Mouse (Mus musculus): Measurements from ENCODE around the gene Tfap4.
"Not testable (repeated sequence)": the region's sequence is repeated elsewhere in the genome, so short reads cannot be mapped to it uniquely, and the experiment has no call there.

Tfap4 gene

DNA sequence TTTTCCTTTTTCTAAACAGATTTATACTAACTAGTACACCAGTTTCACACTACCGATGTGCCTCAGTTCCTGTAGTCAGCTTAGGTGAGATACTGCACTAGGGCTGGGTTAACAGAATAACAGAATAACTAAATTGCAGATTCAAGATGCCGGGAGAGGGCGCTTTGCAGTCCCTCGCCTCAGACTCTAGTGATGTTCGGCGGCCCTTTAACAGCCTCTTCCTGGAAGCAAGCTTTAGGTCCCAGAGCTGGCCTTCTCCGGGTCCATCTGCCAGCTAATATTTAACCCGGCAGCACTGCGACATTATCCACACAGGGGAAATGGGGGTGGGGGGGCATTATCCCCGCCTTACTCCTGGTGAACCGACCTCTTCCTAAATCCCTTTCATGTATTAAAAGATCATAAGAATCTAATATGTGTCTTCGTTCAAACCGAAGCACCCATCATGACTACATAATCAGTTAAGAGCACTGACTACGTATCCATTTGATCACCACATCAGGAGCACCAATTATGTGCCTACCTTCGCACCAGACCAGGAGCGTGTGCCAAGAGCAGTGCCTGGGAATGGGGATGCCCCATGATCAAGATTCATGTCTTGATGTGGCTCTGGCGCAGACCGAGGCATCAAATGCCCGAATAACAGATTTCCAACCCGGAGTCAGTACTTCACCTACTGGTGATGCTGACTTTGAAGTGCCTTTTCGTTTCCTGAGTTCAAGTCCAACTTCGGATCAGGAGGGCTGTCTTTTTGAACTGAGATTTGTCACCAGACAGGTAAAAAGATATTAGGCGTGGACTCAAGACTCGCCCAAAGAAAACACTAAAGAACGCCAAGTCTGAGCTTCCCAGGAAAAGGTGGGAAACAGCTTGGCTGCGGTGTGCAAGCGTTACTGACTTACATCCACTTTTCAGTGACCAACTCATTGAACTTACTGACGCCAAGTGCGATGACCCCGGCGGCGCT lies 33.5 kb upstream of the Tfap4 start:
- DNase-seq (ENCODE audit: low spot score in 2 of 2): no peak

DNA sequence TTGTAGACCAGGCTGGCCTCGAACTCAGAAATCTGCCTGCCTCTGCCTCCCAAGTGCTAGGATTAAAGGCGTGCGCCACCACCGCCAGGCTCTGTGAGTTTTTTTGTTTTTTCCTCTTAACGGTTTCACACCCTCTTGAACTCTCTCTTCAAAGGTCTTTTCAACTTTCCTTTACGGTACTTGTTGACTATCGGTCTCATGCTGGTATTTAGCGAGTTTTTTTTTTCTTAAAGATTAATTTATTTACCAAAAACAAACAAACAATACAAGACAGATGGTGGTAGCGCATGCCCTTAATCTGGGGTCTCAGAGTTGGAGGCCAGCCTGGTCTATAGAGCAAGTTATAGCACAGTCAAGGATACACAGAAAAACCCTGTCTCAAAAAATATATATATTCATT lies 30.6 kb upstream of the Tfap4 start:
- no peak for DNase-seq (ENCODE audit: low spot score in 2 of 2)

DNA sequence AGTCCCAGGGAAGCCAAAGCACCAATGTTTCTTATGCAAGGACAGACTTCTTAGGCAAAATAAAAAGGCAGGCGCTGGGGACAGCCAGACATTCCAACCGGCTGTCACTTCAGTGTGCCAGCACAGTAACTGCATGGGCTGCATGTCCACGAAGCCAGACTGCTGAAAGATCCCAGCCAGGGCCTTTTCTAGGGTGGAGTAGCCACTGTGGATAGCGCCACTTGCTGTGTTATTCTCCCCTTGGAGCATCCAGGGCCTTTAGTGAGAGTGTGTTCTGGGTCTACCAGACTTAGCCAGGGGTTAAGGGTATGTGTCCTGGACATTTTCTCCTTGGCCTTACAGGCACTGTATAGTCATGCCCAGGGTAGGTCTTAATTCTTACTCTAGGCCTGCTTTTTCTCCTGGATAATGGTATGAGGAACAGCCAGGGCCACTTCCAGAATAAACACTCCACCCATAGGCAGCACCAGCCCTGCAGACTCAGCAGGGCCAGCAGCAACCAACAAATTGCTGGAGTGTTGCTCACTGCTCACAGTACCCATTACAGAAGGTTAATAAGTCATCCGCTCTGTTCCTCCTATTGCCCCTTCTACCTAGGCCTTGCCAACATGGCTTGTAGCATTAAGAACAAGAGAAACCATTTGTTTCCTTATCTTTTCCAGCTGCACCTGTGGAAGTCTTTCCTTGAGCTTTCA lies 28.0 kb upstream of the Tfap4 start:
- DNase-seq (ENCODE audit: low spot score in 2 of 2): no peak

DNA sequence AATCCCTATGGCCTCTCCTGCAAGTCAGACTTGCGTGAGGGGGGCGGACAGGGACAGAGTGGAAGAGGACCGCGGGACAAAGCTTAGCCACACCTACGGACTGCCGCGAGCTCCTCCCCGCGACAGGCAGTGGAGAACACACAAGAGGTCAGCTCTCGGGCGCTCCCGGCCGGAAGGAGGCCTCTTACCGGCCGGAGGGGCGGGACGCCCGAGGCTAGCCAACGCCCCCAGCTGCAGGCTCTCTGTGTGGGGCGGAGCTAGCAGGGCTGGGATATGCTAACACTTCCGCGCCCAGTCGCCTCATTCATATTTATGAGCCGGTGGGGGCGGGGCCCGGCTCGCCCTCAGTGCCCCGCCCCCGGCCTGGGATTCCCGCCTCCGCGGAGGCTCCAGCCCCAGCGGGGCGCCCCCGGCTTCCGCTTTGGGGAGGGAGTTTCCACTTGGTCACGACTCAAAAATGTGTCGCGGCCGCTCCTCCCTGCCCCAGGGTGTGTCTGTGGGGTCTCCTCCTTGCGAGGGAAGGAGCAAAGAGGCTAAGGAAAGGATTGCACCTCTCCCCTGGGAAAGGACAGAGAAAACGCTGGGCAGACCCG lies 27.0 kb upstream of the Tfap4 start:
- DNase-seq (ENCODE audit: low spot score in 2 of 2): peak; percentile 81 to 86

DNA sequence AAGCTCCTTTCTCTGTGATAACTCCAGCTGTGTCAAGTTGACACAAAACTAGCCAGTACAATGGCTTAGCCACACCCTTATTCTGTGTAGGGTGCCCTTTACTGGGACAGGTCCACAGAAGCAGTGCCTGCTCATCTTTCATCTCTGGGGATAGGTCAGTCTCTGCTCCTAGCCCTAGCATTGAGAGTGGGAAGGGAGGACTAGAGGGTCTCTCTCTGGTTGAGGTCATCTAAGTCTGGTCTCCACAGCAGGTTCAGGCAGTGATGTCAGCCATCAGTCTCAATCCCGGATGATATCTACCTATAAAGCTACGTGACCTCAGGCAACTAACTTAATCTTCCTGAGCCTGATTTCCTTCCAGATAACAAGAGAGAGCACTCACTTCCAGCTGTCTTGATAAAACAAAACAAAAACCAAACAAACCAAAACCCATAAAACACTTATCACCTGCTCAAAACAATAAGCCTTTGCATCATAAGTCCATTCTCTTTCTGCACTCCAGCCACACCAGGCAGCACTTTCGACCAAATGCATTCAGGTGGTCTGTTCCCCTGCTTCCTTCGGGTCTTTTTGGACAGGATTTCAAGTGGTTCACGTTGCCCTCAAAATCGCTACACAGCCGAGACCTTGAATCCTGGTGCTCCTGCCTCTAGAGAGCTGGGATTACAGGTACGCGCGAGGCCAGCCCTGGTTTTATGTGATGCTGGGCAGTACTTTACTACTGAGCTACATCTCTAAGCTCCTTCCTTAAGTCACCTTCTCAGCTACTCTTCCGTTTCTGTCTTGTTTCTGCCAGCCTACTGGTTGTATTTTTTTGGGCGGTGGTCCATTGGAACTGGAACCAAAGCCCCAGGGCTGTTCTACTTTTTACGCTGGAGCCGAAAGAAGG lies 26.2 kb upstream of the Tfap4 start:
- no peak for DNase-seq (ENCODE audit: low spot score in 2 of 2)

DNA sequence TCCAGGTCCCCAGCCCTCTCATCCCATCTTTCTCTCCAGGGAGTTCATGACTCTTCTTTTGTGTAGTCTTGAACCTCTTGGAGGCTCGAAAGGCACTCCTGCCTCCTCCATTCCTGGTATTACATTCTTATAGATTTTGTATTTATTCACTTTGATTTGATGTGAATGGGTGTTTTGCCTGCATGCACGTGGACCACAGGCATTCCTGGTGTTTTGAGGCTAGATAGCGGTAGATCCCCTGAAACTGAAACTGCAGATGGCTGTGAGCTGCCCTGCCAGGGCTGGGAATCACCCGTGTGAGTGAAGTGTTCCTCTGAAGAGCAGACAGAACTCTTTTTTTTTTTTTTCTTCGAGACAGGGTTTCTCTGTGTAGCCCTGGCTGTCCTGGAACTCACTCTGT lies 24.8 kb upstream of the Tfap4 start:
- no peak for DNase-seq (ENCODE audit: low spot score in 2 of 2)

DNA sequence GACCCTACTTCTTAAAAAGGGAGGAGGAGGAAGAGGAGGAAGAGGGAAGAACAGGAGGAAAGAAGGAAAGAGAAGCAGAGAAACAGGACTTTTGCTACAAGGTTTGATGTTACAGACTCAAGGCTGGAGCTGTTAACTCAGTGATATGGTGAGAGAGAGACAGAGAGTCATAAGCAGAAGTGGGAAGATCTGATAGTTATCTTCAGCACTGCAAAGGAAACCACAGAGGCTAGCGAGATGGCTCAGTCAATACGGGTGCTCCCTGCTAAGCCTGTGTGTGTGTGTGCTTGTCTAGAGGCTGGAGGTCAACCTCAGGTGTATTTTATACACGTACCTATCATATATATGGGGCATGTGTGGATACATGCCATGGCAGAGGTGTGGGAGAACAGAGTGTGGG lies 24.2 kb upstream of the Tfap4 start:
- no peak for DNase-seq (ENCODE audit: low spot score in 2 of 2)

DNA sequence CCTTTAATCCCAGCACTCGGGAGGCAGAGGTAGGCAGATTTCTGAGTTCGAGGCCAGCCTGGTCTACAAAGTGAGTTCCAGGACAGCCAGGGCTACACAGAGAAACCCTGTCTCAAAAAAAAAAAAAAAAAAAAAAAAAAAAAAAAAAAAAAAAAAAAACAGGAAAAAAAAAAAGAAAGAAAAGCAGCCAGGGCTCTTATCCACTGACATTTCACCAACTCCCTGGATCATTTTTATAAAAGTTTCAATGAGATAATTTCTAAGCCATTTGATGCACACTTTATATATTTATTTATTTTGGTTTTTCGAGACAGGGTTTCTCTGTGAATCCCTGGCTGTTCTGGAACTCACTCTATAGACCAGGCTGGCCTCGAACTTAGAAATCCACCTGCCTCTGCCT lies 21.5 kb upstream of the Tfap4 start:
- DNase-seq (ENCODE audit: low spot score in 2 of 2): not testable (repeated sequence)

DNA sequence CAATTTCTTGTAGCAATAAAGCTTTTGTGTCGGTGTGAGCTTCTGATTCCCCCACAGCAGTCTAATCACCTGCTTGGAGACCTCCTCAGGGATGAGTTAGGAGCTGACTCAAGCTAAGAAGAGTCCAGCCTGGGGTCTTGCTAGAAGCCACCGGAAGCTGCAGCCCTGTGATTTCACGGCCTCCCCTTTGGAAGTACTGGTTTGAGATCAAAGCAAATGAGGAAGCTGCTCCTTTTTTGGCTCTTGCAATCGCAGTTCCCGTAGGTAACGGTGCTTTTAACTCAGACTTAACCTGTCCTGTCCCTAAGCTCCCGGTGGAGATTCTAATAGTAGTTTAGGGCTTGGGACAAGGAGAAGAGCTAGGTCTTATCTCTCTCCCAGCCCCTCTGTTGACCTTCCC lies 19.0 kb upstream of the Tfap4 start:
- no peak for DNase-seq (ENCODE audit: low spot score in 2 of 2)

DNA sequence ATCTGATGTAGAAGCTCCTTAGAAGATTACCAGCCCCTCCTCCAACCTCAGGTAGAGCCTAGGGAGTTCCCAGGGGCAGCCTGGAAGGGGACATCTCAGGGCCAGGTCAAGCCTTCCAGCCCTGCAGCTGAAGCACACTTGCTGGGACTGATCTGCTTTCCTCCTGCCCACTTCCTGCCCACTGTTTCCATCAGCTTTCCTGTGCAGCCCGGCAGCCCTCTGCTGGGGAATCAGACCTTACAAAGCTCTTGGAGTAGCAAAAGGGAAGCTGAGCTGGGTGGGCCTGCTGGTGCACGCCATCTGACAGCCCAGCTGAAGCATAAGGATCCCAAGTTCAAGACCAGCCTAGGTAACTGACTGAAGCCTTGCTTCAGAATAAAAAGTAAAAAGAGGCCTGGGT lies 17.2 kb upstream of the Tfap4 start:
- DNase-seq (ENCODE audit: low spot score in 2 of 2): no peak

DNA sequence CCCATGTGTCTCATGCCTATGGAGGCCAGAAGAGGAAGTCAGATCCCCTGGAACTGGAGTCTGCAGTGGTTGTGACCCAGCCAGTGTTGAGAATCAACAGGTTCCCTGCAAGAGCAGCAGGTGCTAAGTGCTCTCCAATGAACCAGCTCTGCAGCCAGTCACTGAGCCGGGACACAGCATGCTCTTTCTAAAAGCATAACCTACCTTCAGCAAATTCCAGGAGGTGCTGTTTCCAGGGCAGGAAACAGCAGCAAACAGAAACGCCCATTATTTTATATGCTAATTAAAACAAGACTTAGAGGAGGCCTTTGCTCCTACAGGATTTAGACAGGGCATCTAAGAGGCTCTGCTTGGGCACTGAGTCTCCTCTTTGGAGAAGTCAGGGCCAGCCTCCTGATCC lies 16.4 kb upstream of the Tfap4 start:
- DNase-seq (ENCODE audit: low spot score in 2 of 2): no peak

DNA sequence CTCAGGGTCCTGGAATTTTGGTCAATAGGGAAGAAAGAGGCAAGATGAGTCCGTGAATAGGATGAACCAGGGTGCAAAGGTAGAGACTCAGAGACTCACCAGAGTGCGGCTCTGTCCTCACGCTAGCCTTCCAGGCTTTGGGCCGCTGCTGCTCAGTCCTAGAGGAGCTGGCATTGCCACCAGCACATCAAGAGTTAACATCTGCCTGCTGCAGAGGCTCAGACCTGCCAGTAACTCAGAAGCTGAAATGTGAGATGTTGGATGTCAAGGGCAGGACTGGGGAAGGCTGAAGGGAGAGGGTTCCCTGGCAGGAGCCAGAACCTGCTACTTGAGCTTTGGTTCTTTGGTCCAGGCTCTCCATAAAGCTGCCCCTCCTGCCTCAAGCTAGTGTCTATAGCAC lies 11.1 kb upstream of the Tfap4 start:
- DNase-seq (ENCODE audit: low spot score in 2 of 2): no peak

DNA sequence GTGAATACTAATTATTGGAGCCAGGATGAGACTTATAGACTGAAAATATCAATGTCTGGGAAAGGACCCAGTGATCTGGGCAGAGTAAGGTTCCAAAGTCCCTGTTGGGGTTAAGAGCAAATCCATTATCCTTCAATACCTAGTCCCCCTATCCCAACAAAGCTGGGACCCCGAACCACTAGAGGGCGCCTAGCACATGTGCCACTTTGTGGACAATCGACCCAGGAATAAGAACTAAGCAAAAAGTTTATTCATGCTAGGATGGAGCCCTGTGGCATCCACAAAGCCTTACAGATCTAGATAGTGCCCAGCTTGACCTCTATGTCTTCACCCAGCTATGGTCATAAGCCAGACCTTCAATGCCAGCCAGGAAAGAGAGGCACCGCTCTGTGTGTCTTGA lies 8.3 kb upstream of the Tfap4 start:
- DNase-seq (ENCODE audit: low spot score in 2 of 2): peak; percentile 20 to 39

DNA sequence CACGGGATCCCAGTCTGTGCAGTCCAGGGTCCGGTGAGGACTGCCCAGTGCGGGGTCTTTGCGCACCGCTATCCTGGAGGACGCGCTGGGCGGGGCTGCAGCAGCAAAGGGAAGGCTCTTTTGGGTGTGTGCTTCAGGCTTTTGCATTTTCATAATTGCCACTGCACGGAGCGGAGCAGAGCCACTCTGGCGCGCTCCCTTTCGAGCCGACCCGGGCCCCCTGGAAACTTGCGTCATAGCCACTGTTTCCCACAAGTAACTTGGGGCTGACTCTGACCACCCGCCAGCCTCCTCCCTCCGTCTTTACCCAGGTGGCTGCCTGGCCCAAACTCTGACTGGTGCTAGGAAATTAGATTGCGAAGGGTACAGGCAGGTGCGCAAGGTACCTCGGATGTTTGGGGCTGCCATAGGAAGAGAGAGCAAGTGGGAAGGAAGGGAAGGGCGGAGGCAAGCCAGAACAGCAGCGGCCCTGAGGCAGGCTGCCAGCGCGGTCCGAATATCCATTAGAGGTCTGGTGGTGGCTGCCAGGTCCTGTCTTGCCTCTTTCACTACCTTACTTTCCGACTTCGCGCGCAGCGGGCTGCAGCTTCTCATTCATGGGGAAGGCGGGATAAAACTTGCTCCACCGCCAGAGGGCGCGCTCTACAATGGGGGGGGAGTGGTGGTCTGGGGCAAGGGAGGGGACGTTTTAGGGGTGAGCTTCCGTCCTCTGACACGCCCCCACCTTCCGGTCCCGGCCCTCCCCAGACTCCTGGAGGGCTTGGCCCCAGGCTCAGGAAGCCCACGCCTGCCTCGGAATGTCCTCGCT lies 695 bp upstream of the Tfap4 start:
- peak in 1 of 2 experiments; percentile 16 for DNase-seq (ENCODE audit: low spot score in 2 of 2)

DNA sequence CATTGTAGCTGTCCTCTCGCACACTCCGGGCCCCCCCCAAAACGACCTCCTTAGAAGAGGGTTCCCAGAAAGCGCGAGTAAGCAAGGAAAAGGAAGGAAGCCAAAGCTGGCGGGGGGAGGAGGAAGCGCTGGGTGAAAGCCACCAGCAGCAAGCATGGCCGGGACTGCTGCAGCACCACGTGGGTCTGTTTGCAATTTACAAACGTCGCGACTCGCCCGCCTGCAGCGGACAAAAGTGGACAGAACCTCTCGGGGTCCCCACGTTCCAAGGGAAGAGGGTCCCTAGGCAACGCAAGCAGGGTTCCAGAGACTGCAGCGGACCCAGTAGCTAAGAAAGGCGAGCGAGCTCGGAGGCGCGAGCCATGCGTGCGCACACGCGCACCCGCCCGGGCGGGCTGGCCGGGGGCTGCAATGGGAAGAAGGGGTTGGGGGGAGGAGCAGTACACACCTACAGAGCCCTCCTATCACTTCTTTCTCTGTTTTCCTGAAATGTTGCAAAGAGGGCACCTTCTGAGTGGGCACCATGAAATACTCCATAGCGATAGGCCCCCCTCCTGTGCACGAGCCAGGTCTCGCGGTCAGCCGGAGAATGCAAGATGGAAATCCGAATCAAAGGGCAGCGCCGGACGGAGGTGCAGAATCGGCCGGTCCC lies 548 bp downstream of the Tfap4 start:
- peak; percentile 50 to 70 for DNase-seq (ENCODE audit: low spot score in 2 of 2)

DNA sequence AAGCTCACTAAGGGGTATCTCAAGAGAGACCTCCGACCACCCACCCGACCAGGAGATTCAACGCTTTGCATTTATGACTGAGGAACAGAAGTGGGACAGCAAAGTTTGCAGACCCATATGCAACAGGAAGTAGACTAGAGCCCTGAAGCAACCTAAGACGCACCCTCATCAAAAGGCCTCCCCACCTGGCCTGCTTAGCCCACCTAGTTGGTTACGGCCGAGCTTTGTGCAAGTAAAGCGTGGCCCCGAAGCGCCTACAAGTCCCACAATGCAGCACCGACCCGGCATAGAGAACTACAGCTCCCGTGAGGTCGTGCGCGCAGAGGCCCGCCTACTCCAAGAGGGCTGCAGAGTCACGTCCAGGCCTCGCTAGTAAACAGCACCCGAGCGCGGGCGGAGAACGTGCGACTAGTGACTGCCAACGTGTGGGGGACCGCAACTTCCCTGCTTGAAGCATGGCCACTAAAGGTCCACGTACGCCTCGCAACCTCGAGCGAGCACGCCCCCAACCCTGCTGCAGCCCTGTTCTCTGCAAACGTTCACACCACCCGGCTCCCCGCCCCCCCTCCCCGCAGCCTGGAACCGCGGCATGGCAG lies 1.2 kb downstream of the Tfap4 start:
- peak; percentile 94 for DNase-seq (ENCODE audit: low spot score in 2 of 2)

DNA sequence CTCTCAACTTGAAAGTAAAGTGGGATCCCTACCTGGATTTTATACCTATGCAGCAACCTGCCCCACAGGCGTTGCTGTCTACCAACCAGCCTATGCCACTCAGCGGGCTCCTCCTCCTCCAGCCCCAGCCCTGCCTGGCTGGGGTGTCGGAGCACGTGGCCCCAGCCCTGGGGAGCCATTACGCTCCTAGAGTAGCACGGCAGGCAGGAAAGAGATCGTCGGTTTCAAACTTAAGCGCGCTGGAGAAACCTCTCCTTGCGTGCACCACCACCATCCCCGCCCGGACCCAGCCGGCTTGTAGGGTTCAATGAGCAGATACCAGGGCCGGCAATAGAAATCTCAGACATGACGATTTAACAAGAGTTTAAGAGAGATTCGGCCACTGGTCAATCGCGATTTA lies 1.7 kb downstream of the Tfap4 start:
- DNase-seq (ENCODE audit: low spot score in 2 of 2): peak; percentile 46 to 66

DNA sequence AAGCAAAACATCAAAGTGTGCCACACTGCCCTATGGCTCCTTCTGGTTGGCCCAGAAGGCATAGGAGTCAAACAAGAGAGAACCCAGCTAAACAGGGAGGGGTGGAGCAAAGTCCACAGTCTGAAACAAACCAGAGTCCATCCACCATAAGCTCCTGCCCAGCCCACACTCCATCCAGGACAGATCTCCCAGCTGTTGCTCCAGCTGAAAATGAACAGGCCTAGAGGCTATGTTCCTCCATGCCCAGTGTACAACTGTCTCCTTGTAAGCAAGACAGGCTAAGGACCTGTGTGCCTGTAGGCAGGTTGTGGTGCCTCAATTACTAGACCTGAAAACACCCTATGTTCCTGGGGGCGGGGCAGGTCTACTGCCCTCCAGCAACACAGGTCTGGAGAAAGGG lies 2.6 kb downstream of the Tfap4 start:
- no peak for DNase-seq (ENCODE audit: low spot score in 2 of 2)

DNA sequence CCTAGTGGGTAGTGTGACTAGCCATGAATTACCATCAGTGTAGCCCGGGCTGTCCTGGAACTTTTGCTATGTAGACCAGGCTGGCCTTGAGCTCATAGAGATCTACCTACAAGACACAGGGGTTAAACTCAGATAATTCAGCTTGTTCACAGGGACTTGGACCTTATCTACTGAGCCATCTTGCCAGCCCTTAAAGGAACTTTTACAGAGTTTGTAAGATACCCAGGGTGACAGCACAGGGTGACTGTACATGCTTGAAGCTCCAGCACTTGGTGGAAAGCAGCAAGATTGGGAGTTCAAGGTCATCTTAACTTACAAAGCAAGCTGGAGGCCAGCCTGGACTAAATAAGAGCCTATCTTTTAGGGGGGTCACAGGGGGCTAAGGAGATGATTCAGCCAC lies 4.1 kb downstream of the Tfap4 start:
- no peak for DNase-seq (ENCODE audit: low spot score in 2 of 2)
